Mouse (Mus musculus) CH12.LX (cell line): ENCODE results near the gene Tbl1xr1. TPM values are rescaled to one million over a fixed set of nuclear protein-coding genes. Genes with fewer than 3 reads are reported as not detected.

Experiments
- DNase-seq: peaks from one replicate; pipeline ENCODE4 v3.0.0-alpha.2; 2013; ENCODE audit errors: extremely low read depth
- H3K27ac ChIP-seq: 2 replicates; pipeline ENCODE4 v1.5.1; 2012; ENCODE audit warnings: low read depth, mild to moderate bottlenecking, control low read depth, moderate library complexity; ENCODE audit not compliant: insufficient read depth
- H3K27me3 ChIP-seq: replicated peaks from 2 replicates; pipeline ENCODE3; 2012; ENCODE audit warnings: inconsistent platforms
- H3K36me3 ChIP-seq, 2 experiments: replicated peaks in 1 of 2; 2 replicates each; pipeline versions ENCODE3 to v1.6.1; 2012; ENCODE audit warnings: inconsistent platforms in 1 of 2, low read length in 1 of 2, mild to moderate bottlenecking in 1 of 2, mixed read lengths in 1 of 2, moderate library complexity in 1 of 2; ENCODE audit not compliant: control insufficient read depth in 1 of 2, insufficient read depth in 1 of 2
- H3K4me1 ChIP-seq, 2 experiments: 2 replicates each; pipeline ENCODE4 v1.6.1; 2012; ENCODE audit warnings: inconsistent platforms in 1 of 2, moderate library complexity in 1 of 2; ENCODE audit not compliant: insufficient read depth in 2 of 2, control insufficient read depth in 1 of 2
- H3K4me2 ChIP-seq: 2 replicates; pipeline ENCODE4 v1.6.1; 2012; ENCODE audit warnings: low read depth, mild to moderate bottlenecking, control low read depth; ENCODE audit not compliant: poor library complexity, insufficient read depth, severe bottlenecking
- H3K4me3 ChIP-seq, 3 experiments: fragments of 150-350 bp in 1 of 3; sonication (generic) in 1 of 3; replicated peaks in 1 of 3; 2 replicates each; pipeline versions ENCODE3 to v1.5.1; 2011 to 2012; ENCODE audit warnings: low read depth in 2 of 3, low read length in 2 of 3, mild to moderate bottlenecking in 2 of 3, moderate library complexity in 2 of 3, control low read depth in 1 of 3, improper control_type of control experiment in 1 of 3, inconsistent platforms in 1 of 3, mixed read lengths in 1 of 3; ENCODE audit not compliant: poor library complexity in 1 of 3
- H3K79me2 ChIP-seq: replicated peaks from 2 replicates; pipeline ENCODE4 v1.6.1; 2012; ENCODE audit warnings: mild to moderate bottlenecking, moderate library complexity; ENCODE audit not compliant: control insufficient read depth, poor library complexity, insufficient read depth, severe bottlenecking; ENCODE audit errors: extremely low read depth
- H3K9ac ChIP-seq: 2 replicates; pipeline ENCODE4 v1.6.1; 2012; ENCODE audit warnings: low read depth, mild to moderate bottlenecking, control low read depth, moderate library complexity; ENCODE audit not compliant: insufficient read depth
- H3K9me3 ChIP-seq: replicated peaks from 2 replicates; pipeline ENCODE3; 2012; ENCODE audit warnings: low read length, inconsistent platforms, mixed read lengths
- BHLHE40 ChIP-seq: IDR thresholded peaks from 2 replicates; pipeline ENCODE4 v1.6.1; 2011; ENCODE audit warnings: mild to moderate bottlenecking, low read depth, low read length, improper control_type of control experiment
- CHD1 ChIP-seq: IDR thresholded peaks from 2 replicates; pipeline ENCODE4 v1.6.1; 2012; ENCODE audit warnings: low read depth, low read length, improper control_type of control experiment, inconsistent platforms
- CHD2 ChIP-seq: IDR thresholded peaks from 2 replicates; pipeline ENCODE4 v1.6.1; 2011; ENCODE audit warnings: low read length, improper control_type of control experiment
- CTCF ChIP-seq, 2 experiments: IDR thresholded peaks in 1 of 2; conservative IDR thresholded peaks in 1 of 2; 2 replicates each; pipeline ENCODE4 v1.5.1; 2011 to 2012; ENCODE audit warnings: low read depth in 2 of 2, low read length in 2 of 2, improper control_type of control experiment in 1 of 2, inconsistent platforms in 1 of 2, mild to moderate bottlenecking in 1 of 2, moderate library complexity in 1 of 2
- E2F4 ChIP-seq: IDR thresholded peaks from 2 replicates; pipeline ENCODE4 v1.6.1; 2011; ENCODE audit warnings: low read depth, low read length, improper control_type of control experiment; ENCODE audit not compliant: insufficient replicate concordance
- ELF1 ChIP-seq: IDR thresholded peaks from 2 replicates; pipeline ENCODE4 v1.6.1; 2014; ENCODE audit warnings: low read depth, mild to moderate bottlenecking, inconsistent platforms, low read length, improper control_type of control experiment
- EP300 ChIP-seq: IDR thresholded peaks from 2 replicates; pipeline ENCODE4 v1.6.1; 2011; ENCODE audit warnings: low read length, improper control_type of control experiment
- IRF4 ChIP-seq: IDR thresholded peaks from 2 replicates; pipeline ENCODE4 v1.6.1; 2014; ENCODE audit warnings: low read depth, mild to moderate bottlenecking, inconsistent platforms, low read length, improper control_type of control experiment
- JUN ChIP-seq: IDR thresholded peaks from 2 replicates; pipeline ENCODE4 v1.6.1; 2011; ENCODE audit warnings: low read depth, mild to moderate bottlenecking, low read length, improper control_type of control experiment, moderate library complexity; ENCODE audit not compliant: insufficient read depth
- KAT2A ChIP-seq: IDR thresholded peaks from 2 replicates; pipeline ENCODE4 v1.6.1; 2012; ENCODE audit warnings: low read length, improper control_type of control experiment, inconsistent platforms; ENCODE audit not compliant: insufficient replicate concordance
- MAFK ChIP-seq: IDR thresholded peaks from 2 replicates; pipeline ENCODE4 v1.6.1; 2011; ENCODE audit warnings: low read length, improper control_type of control experiment; ENCODE audit not compliant: insufficient replicate concordance
- MAZ ChIP-seq: IDR thresholded peaks from 2 replicates; pipeline ENCODE4 v1.6.1; 2012; ENCODE audit warnings: low read depth, mild to moderate bottlenecking, inconsistent platforms, low read length, improper control_type of control experiment, moderate library complexity
- MEF2A ChIP-seq: IDR thresholded peaks from 2 replicates; pipeline ENCODE4 v1.6.1; 2014; ENCODE audit warnings: low read depth, mild to moderate bottlenecking, inconsistent platforms, low read length, improper control_type of control experiment, borderline replicate concordance
- MXI1 ChIP-seq: IDR thresholded peaks from 2 replicates; pipeline ENCODE4 v1.6.1; 2011; ENCODE audit warnings: mild to moderate bottlenecking, low read depth, low read length, improper control_type of control experiment
- MYC ChIP-seq: IDR thresholded peaks from 2 replicates; pipeline ENCODE4 v1.6.1; 2011; ENCODE audit warnings: low read depth, mild to moderate bottlenecking, improper control_type of control experiment, low read length
- NELFE ChIP-seq: IDR thresholded peaks from 2 replicates; pipeline ENCODE4 v1.6.1; 2011; ENCODE audit warnings: low read depth, low read length, improper control_type of control experiment
- POLR2A ChIP-seq: IDR thresholded peaks from 2 replicates; pipeline ENCODE4 v1.6.1; 2011; ENCODE audit warnings: low read depth, mild to moderate bottlenecking, improper control_type of control experiment, low read length
- POLR2AphosphoS2 ChIP-seq: IDR thresholded peaks from 2 replicates; pipeline ENCODE4 v1.6.1; 2011; ENCODE audit warnings: low read depth, low read length, improper control_type of control experiment
- RAD21 ChIP-seq: IDR thresholded peaks from 2 replicates; pipeline ENCODE4 v1.6.1; 2011; ENCODE audit warnings: low read depth, mild to moderate bottlenecking, low read length, improper control_type of control experiment, moderate library complexity
- RCOR1 ChIP-seq: conservative IDR thresholded peaks from 2 replicates; pipeline ENCODE4 v1.6.1; 2012; ENCODE audit warnings: low read depth, mild to moderate bottlenecking, inconsistent platforms, low read length, improper control_type of control experiment
- TCF12 ChIP-seq: IDR thresholded peaks from 2 replicates; pipeline ENCODE4 v1.6.1; 2014; ENCODE audit warnings: low read depth, mild to moderate bottlenecking, inconsistent platforms, low read length, improper control_type of control experiment
- USF2 ChIP-seq: conservative IDR thresholded peaks from 2 replicates; pipeline ENCODE4 v1.6.1; 2011; ENCODE audit warnings: low read depth, low read length, improper control_type of control experiment
- ZC3H11A ChIP-seq: IDR thresholded peaks from 2 replicates; pipeline ENCODE4 v1.6.1; 2012; ENCODE audit warnings: low read depth, mild to moderate bottlenecking, inconsistent platforms, low read length, improper control_type of control experiment
- ZKSCAN1 ChIP-seq: IDR thresholded peaks from 2 replicates; pipeline ENCODE4 v1.6.1; 2012; ENCODE audit warnings: low read depth, inconsistent platforms, low read length, improper control_type of control experiment, borderline replicate concordance
- dilution Hi-C: fragments of 300-500 bp; cut with MboI; formaldehyde crosslinking; loops from 2 replicates; pipeline ENCODE4 v1.14.3; 2020; ENCODE audit warnings: low sequenced_read_pairs; ENCODE audit not compliant: extremely low pct_unique_long_range_greater_than_20kb, extremely low pct_ligation_motif_present
- in situ Hi-C: fragments of 300-500 bp; cut with MboI; formaldehyde crosslinking; loops from 3 replicates; pipeline ENCODE4 v1.14.3; 2019; ENCODE audit warnings: low sequenced_read_pairs, low pct_ligation_motif_present, low pct_unique_long_range_greater_than_20kb, mixed read lengths
- polyA plus RNA-seq: library from polyadenylated mRNA; unstranded; fragments of >175 nt; gene quantifications from 2 replicates; pipeline ENCODE4 v1.2.1, GENCODE M21; 2012; ENCODE audit warnings: low read depth; ENCODE audit not compliant: insufficient read length
- total RNA-seq, 2 experiments: library from RNA; depleted of rRNA; stranded (reverse); fragments of 300-350 nt in 1 of 2; fragments of >200 nt in 1 of 2; gene quantifications; 2 replicates each; pipeline ENCODE4 v1.2.3; 2012 to 2014

The Tbl1xr1 gene
- total and polyA plus RNA-seq, 3 experiments: 33.7 to 39.9 (median 38.3) TPM

GRCm38 (mm10) chr3:22091681-22092080 lies 15.2 kb downstream of the Tbl1xr1 start:
- no peak for DNase-seq
- Histone ChIP-seq H3K27ac (no peak overlapping the region), H3K79me2 (peaks cover 80% of the 10 kb centered on the region), H3K27me3 (no peaks in the 10 kb centered on the region), H3K9me3 (no peaks in the 10 kb centered on the region), H3K4me1 (peaks cover 14 to 70% of the 10 kb centered on the region in 2 experiments), H3K4me3 (no peak overlapping the region), H3K4me2 (no peak overlapping the region)
- in situ Hi-C loops: no loop called here
- TF ChIP-seq USF2 (no peak), MAFK (no peak), ZKSCAN1 (no peak), POLR2A (no peak), CHD1 (no peak), MYC (no peak), KAT2A (no peak), POLR2AphosphoS2 (no peak), BHLHE40 (no peak), MXI1 (no peak), NELFE (no peak), CHD2 (no peak), JUN (no peak), RCOR1 (no peak), MAZ (no peak), ZC3H11A (no peak)
- TF ChIP-seq, all 38 proteins: peak for 0
- Histone ChIP-seq H3K9ac (no peak overlapping the region), H3K36me3 (peaks cover 4 to 42% of the 10 kb centered on the region in 2 experiments)
- dilution Hi-C loops: no loop called here

GRCm38 (mm10) chr3:22092784-22093183 lies 16.3 kb downstream of the Tbl1xr1 start:
- dilution Hi-C loops: no loop called here
- H3K4me3 ChIP-seq: no peak overlapping the region
- TF ChIP-seq TCF12 (no peak), RAD21 (no peak), ZC3H11A (no peak), JUN (no peak), IRF4 (no peak), RCOR1 (no peak), E2F4 (no peak), MAZ (no peak), EP300 (no peak), NELFE (no peak), CTCF (conservative IDR thresholded peaks at IDR 0.05 in 1 of 2, IDR thresholded peaks at IDR 0.05 in 1 of 2; ENCODE audit: low read depth in 2 of 2, low read length in 2 of 2) (no peak), ELF1 (no peak), MEF2A (no peak), POLR2AphosphoS2 (no peak), BHLHE40 (no peak)

More at GRCm38 (mm10) chr3:22092784-22093183, 16.3 kb downstream of the Tbl1xr1 start:
- Histone ChIP-seq H3K4me1 (peaks cover 14 to 66% of the 10 kb centered on the region in 2 experiments), H3K27me3 (no peaks in the 10 kb centered on the region), H3K79me2 (peaks cover 80% of the 10 kb centered on the region), H3K4me2 (no peak overlapping the region), H3K36me3 (peaks cover 4 to 48% of the 10 kb centered on the region in 2 experiments), H3K27ac (no peak overlapping the region), H3K9ac (no peak overlapping the region), H3K9me3 (no peaks in the 10 kb centered on the region)
- in situ Hi-C loops: no loop called here
- DNase-seq: no peak
